Mouse (Mus musculus): ENCODE measurements around the gene Slc39a10. TPM values are rescaled to one million over a fixed set of nuclear protein-coding genes. Genes with fewer than 3 reads are reported as not detected.

Slc39a10 gene
- polyA plus RNA-seq, 1 experiment from 2014 or later: 49.4 TPM

GRCm38 (mm10) chr1:46873770-46874169 is 18.9 kb downstream of the Slc39a10 start:
- POLR2A ChIA-PET: no interaction called here
- in situ Hi-C loops (cut with MboI; ENCODE audit: low pct_unique_long_range_greater_than_20kb): no loop called here
- no peaks in the 10 kb centered on the region for H3K27me3 ChIP-seq
- no peak for DNase-seq (ENCODE audit: low read depth, low spot score)
- ATAC-seq: no peak
- CTCF ChIA-PET: interaction anchor here (1.1 to 1.8 kb wide), 4 partner anchors 8 to 46 kb away, joined by 3 to 6 read pairs (median 4); no protein-coding TSS in a partner anchor
- no peak for TF ChIP-seq CTCF (IDR thresholded peaks at IDR 0.05)

GRCm38 (mm10) chr1:46869788-46870187 is 22.9 kb downstream of the Slc39a10 start:
- TF ChIP-seq CTCF (IDR thresholded peaks at IDR 0.05): no peak
- POLR2A ChIA-PET: interaction anchor here (0.7 kb wide), 1 partner anchor 12 kb away, joined by 3 read pairs; no protein-coding TSS in a partner anchor
- DNase-seq (ENCODE audit: low read depth, low spot score) (no peak), ATAC-seq (no peak)
- in situ Hi-C loops (cut with MboI; ENCODE audit: low pct_unique_long_range_greater_than_20kb): no loop called here
- CTCF ChIA-PET: interaction anchor here (1.2 kb wide), 2 partner anchors 8 to 11 kb away, joined by 3 read pairs; no protein-coding TSS in a partner anchor
- no peaks in the 10 kb centered on the region for H3K27me3 ChIP-seq

- ATAC-seq: peak; percentile 52
- DNase-seq (ENCODE audit: low read depth, low spot score): no peak
- H3K27me3 ChIP-seq: no peaks in the 10 kb centered on the region
- CTCF ChIA-PET: interaction anchor here (1.1 to 1.9 kb wide), 2 partner anchors 15 to 17 kb away, joined by 3 to 5 read pairs; no protein-coding TSS in a partner anchor
- POLR2A ChIA-PET: interaction anchor here (2.2 kb wide), 1 partner anchor 11 kb away, joined by 5 read pairs; no protein-coding TSS in a partner anchor
- no peak for TF ChIP-seq CTCF (IDR thresholded peaks at IDR 0.05)
- in situ Hi-C loops (cut with MboI; ENCODE audit: low pct_unique_long_range_greater_than_20kb): no loop called here
Observed at GRCm38 (mm10) chr1:46864175-46864885, 28.3 kb downstream of the Slc39a10 start.

GRCm38 (mm10) chr1:46863434-46863833 is 29.2 kb downstream of the Slc39a10 start:
- DNase-seq (ENCODE audit: low read depth, low spot score) (no peak), ATAC-seq (peak; percentile 17)
- TF ChIP-seq CTCF (IDR thresholded peaks at IDR 0.05): no peak
- no peaks in the 10 kb centered on the region for H3K27me3 ChIP-seq
- CTCF ChIA-PET: interaction anchor here (1.9 kb wide), 1 partner anchor 14 kb away, joined by 5 read pairs; no protein-coding TSS in a partner anchor
- in situ Hi-C loops (cut with MboI; ENCODE audit: low pct_unique_long_range_greater_than_20kb): no loop called here
- POLR2A ChIA-PET: interaction anchor here (2.2 kb wide), 1 partner anchor 10 kb away, joined by 5 read pairs; no protein-coding TSS in a partner anchor

- ATAC-seq (no peak), DNase-seq (ENCODE audit: low read depth, low spot score) (no peak)
- no peak for TF ChIP-seq CTCF (IDR thresholded peaks at IDR 0.05)
- H3K27me3 ChIP-seq: no peaks in the 10 kb centered on the region
- POLR2A ChIA-PET: no interaction called here
- in situ Hi-C loops (cut with MboI; ENCODE audit: low pct_unique_long_range_greater_than_20kb): no loop called here
- CTCF ChIA-PET: no interaction called here
Observed at GRCm38 (mm10) chr1:46860082-46860481, 32.6 kb downstream of the Slc39a10 start.

- in situ Hi-C loops (cut with MboI; ENCODE audit: low pct_unique_long_range_greater_than_20kb): no loop called here
- ChIA-PET CTCF (no interaction called here), POLR2A (no interaction called here)
- H3K27me3 ChIP-seq: no peaks in the 10 kb centered on the region
- no peak for TF ChIP-seq CTCF (IDR thresholded peaks at IDR 0.05)
- ATAC-seq (no peak), DNase-seq (ENCODE audit: low read depth, low spot score) (no peak)
Observed at GRCm38 (mm10) chr1:46858579-46858978, 34.1 kb downstream of the Slc39a10 start.

GRCm38 (mm10) chr1:46856498-46856897 is 36.2 kb downstream of the Slc39a10 start:
- in situ Hi-C loops (cut with MboI; ENCODE audit: low pct_unique_long_range_greater_than_20kb): no loop called here
- no peak for ATAC-seq
- POLR2A ChIA-PET: no interaction called here
- no peak for DNase-seq (ENCODE audit: low read depth, low spot score)
- TF ChIP-seq CTCF (IDR thresholded peaks at IDR 0.05): no peak
- no peaks in the 10 kb centered on the region for H3K27me3 ChIP-seq
- CTCF ChIA-PET: no interaction called here

GRCm38 (mm10) chr1:46854036-46854900 is 38.4 kb downstream of the Slc39a10 start:
- ChIA-PET POLR2A (interaction anchor here (0.6 to 2.3 kb wide), 6 partner anchors 10 to 53 kb away, joined by 3 to 12 read pairs (median 4); no protein-coding TSS in a partner anchor), CTCF (interaction anchor here (1.4 to 1.8 kb wide), 2 partner anchors 11 to 20 kb away, joined by 5 to 6 read pairs; no protein-coding TSS in a partner anchor)
- ATAC-seq (peak; percentile 48), DNase-seq (ENCODE audit: low read depth, low spot score) (peak; percentile 59)
- H3K27me3 ChIP-seq: no peaks in the 10 kb centered on the region
- TF ChIP-seq CTCF (IDR thresholded peaks at IDR 0.05): no peak
- in situ Hi-C loops (cut with MboI; ENCODE audit: low pct_unique_long_range_greater_than_20kb): no loop called here

GRCm38 (mm10) chr1:46853317-46854035 is 39.2 kb downstream of the Slc39a10 start:
- peak; percentile 92 for DNase-seq (ENCODE audit: low read depth, low spot score)
- ATAC-seq: peak; percentile 84
- no peaks in the 10 kb centered on the region for H3K27me3 ChIP-seq
- ChIA-PET CTCF (interaction anchor here (1.0 kb wide), 1 partner anchor 23 kb away, joined by 3 read pairs; no protein-coding TSS in a partner anchor), POLR2A (interaction anchor here (0.6 to 2.3 kb wide), 6 partner anchors 11 to 59 kb away, joined by 4 to 12 read pairs (median 5); no protein-coding TSS in a partner anchor)
- in situ Hi-C loops (cut with MboI; ENCODE audit: low pct_unique_long_range_greater_than_20kb): no loop called here
- TF ChIP-seq CTCF (IDR thresholded peaks at IDR 0.05): no peak
